Mouse (Mus musculus): ENCODE measurements around the gene Ddx49.

GRCm38 (mm10) chr8:70327512-70327911 lies 25.2 kb upstream of the Ddx49 start:
- TF ChIP-seq CTCF (IDR thresholded peaks at IDR 0.05; ENCODE audit: borderline replicate concordance, insufficient read depth, low read depth, low read length): no peak
- TF ChIP-seq POLR2A (IDR thresholded peaks at IDR 0.05; ENCODE audit: borderline replicate concordance, insufficient read depth, low read length): no peak

Measured in cerebellum, adult 2 months (tissue).